Mouse (Mus musculus): ENCODE results near the gene Tcf12.

Gene Tcf12

GRCm38 (mm10) chr9:71880629-71881028 lies 231.0 kb downstream of the Tcf12 start:
- H3K9me3 ChIP-seq (ENCODE audit: low read length) = no peaks in the 10 kb centered on the region
- H3K4me1 ChIP-seq (replicated peaks; ENCODE audit: low read depth, low read length) = peaks cover 42% of the 10 kb centered on the region
- no peaks in the 10 kb centered on the region for H3K27me3 ChIP-seq (ENCODE audit: insufficient read depth, low read length)
- TF ChIP-seq POU5F1 (IDR thresholded peaks at IDR 0.05; ENCODE audit: borderline replicate concordance, low read length) = no peak
- TF ChIP-seq NANOG (IDR thresholded peaks at IDR 0.05; ENCODE audit: borderline replicate concordance, low read length) = no peak
- TF ChIP-seq CTCF (conservative IDR thresholded peaks at IDR 0.05; ENCODE audit: low read length) = no peak
- H3K4me3 ChIP-seq (replicated peaks; ENCODE audit: low read length) = no peak overlapping the region
- no peaks in the 10 kb centered on the region for H3K36me3 ChIP-seq (ENCODE audit: insufficient read depth, low read length)

DNA sequence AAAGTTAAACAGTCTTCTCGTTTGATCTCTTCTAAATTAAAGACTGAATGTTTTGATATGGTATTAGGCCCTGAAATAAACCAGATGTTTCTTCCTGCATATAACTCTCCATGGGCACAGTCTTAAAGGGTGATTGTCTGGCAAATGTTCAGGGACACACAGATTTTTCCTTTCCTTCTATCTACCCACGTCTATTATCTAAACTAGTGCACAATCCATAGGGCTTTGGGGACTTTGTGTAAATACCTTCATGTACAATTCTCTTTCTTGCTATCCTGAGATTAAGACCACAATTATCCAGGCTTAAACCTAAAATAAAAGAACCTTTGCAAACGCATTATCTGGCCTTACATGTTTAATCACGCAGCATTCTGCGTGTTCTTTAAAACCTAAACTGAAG lies 231.7 kb downstream of the Tcf12 start:
- no peaks in the 10 kb centered on the region for H3K36me3 ChIP-seq (ENCODE audit: insufficient read depth, low read length)
- H3K4me1 ChIP-seq (replicated peaks; ENCODE audit: low read depth, low read length) = peaks cover 42% of the 10 kb centered on the region
- no peak overlapping the region for H3K4me3 ChIP-seq (replicated peaks; ENCODE audit: low read length)
- H3K9me3 ChIP-seq (ENCODE audit: low read length) = no peaks in the 10 kb centered on the region
- H3K27me3 ChIP-seq (ENCODE audit: insufficient read depth, low read length) = no peaks in the 10 kb centered on the region
- TF ChIP-seq CTCF (conservative IDR thresholded peaks at IDR 0.05; ENCODE audit: low read length) (no peak), POU5F1 (IDR thresholded peaks at IDR 0.05; ENCODE audit: borderline replicate concordance, low read length) (no peak), NANOG (IDR thresholded peaks at IDR 0.05; ENCODE audit: borderline replicate concordance, low read length) (no peak)

DNA sequence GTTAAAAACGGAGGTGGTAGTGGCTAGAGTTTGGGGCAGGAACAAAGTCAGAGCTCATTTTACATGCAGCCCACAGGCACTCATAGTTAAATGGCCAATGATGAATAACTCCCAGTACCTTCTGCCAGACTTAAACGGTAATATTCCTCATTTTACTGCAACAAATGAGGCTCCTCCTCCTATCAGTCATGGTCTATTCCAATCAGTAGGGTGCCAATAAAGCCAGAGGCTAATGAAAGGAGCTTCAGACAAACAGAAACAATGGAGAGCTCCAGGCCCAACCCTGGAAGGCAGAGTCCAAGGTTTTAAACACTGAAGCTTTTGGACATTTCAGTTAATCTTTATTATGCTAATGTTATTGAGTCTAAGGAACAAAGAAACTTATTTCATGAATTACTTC lies 232.3 kb downstream of the Tcf12 start:
- TF ChIP-seq NANOG (IDR thresholded peaks at IDR 0.05; ENCODE audit: borderline replicate concordance, low read length) = peak; percentile 94
- no peak for TF ChIP-seq CTCF (conservative IDR thresholded peaks at IDR 0.05; ENCODE audit: low read length)
- TF ChIP-seq POU5F1 (IDR thresholded peaks at IDR 0.05; ENCODE audit: borderline replicate concordance, low read length) = no peak
- no peaks in the 10 kb centered on the region for H3K9me3 ChIP-seq (ENCODE audit: low read length)
- no peaks in the 10 kb centered on the region for H3K27me3 ChIP-seq (ENCODE audit: insufficient read depth, low read length)
- H3K4me1 ChIP-seq (replicated peaks; ENCODE audit: low read depth, low read length) = peaks cover 42% of the 10 kb centered on the region
- 0 out of 2 replicates have a peak, but pooled peaks cover 3% of the 10 kb centered on the region for H3K36me3 ChIP-seq (ENCODE audit: insufficient read depth, low read length)
- no peak overlapping the region for H3K4me3 ChIP-seq (replicated peaks; ENCODE audit: low read length)

DNA sequence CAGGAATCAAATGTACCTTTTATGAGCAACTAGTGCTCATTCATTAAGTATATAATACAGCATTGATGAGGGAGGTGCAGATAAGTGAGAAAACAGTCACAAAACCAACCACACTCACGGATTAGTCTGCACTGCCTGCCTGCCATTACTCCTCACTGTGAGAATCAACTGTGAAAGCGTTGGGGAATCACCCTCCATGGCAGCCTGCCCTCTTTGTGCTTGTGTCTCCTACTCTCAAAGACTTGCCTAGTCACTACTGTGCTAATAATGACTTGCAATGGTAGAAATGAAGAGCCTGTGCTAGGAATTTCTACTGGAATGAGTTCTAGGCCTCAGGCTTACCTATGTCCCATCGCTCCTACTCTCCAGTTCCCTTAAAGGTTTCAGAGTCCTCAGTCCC lies 233.8 kb downstream of the Tcf12 start:
- Histone ChIP-seq H3K9me3 (ENCODE audit: low read length) (no peaks in the 10 kb centered on the region), H3K4me3 (replicated peaks; ENCODE audit: low read length) (no peak overlapping the region)
- no peak for TF ChIP-seq CTCF (conservative IDR thresholded peaks at IDR 0.05; ENCODE audit: low read length)
- TF ChIP-seq NANOG (IDR thresholded peaks at IDR 0.05; ENCODE audit: borderline replicate concordance, low read length) = no peak
- TF ChIP-seq POU5F1 (IDR thresholded peaks at IDR 0.05; ENCODE audit: borderline replicate concordance, low read length) = no peak

GRCm38 (mm10) chr9:71874761-71875160 lies 236.9 kb downstream of the Tcf12 start:
- Histone ChIP-seq H3K4me1 (replicated peaks; ENCODE audit: low read depth, low read length) (peaks cover 31% of the 10 kb centered on the region), H3K36me3 (ENCODE audit: insufficient read depth, low read length) (0 out of 2 replicates have a peak, but pooled peaks cover 3% of the 10 kb centered on the region), H3K27me3 (ENCODE audit: insufficient read depth, low read length) (no peaks in the 10 kb centered on the region), H3K4me3 (replicated peaks; ENCODE audit: low read length) (no peak overlapping the region), H3K9me3 (ENCODE audit: low read length) (no peaks in the 10 kb centered on the region)
- TF ChIP-seq CTCF (conservative IDR thresholded peaks at IDR 0.05; ENCODE audit: low read length) (no peak), NANOG (IDR thresholded peaks at IDR 0.05; ENCODE audit: borderline replicate concordance, low read length) (no peak), POU5F1 (IDR thresholded peaks at IDR 0.05; ENCODE audit: borderline replicate concordance, low read length) (no peak)

More for the DNA sequence above, 233.8 kb downstream of the Tcf12 start:
- H3K4me1 ChIP-seq (replicated peaks; ENCODE audit: low read depth, low read length) = peaks cover 48% of the 10 kb centered on the region
- 0 out of 2 replicates have a peak, but pooled peaks cover 3% of the 10 kb centered on the region for H3K36me3 ChIP-seq (ENCODE audit: insufficient read depth, low read length)
- H3K27me3 ChIP-seq (ENCODE audit: insufficient read depth, low read length) = no peaks in the 10 kb centered on the region

- 0 out of 2 replicates have a peak, but pooled peaks cover 3% of the 10 kb centered on the region for H3K36me3 ChIP-seq (ENCODE audit: insufficient read depth, low read length)
- no peaks in the 10 kb centered on the region for H3K9me3 ChIP-seq (ENCODE audit: low read length)
- H3K27me3 ChIP-seq (ENCODE audit: insufficient read depth, low read length) = no peaks in the 10 kb centered on the region
- TF ChIP-seq NANOG (IDR thresholded peaks at IDR 0.05; ENCODE audit: borderline replicate concordance, low read length) (peak; percentile 76; the same call in 1 of the 2 replicates), CTCF (conservative IDR thresholded peaks at IDR 0.05; ENCODE audit: low read length) (no peak)
- no peak overlapping the region for H3K4me3 ChIP-seq (replicated peaks; ENCODE audit: low read length)
- H3K4me1 ChIP-seq (replicated peaks; ENCODE audit: low read depth, low read length) = peaks cover 28% of the 10 kb centered on the region
Measured at GRCm38 (mm10) chr9:71874035-71874572, 237.6 kb downstream of the Tcf12 start.

- Histone ChIP-seq H3K27me3 (ENCODE audit: insufficient read depth, low read length) (no peaks in the 10 kb centered on the region), H3K36me3 (ENCODE audit: insufficient read depth, low read length) (peaks cover 2% of the 10 kb centered on the region; the same call in 1 of the 2 replicates), H3K4me1 (replicated peaks; ENCODE audit: low read depth, low read length) (peaks cover 8% of the 10 kb centered on the region), H3K9me3 (ENCODE audit: low read length) (no peaks in the 10 kb centered on the region), H3K4me3 (replicated peaks; ENCODE audit: low read length) (no peak overlapping the region)
- TF ChIP-seq NANOG (IDR thresholded peaks at IDR 0.05; ENCODE audit: borderline replicate concordance, low read length) (no peak), POU5F1 (IDR thresholded peaks at IDR 0.05; ENCODE audit: borderline replicate concordance, low read length) (no peak), CTCF (conservative IDR thresholded peaks at IDR 0.05; ENCODE audit: low read length) (no peak)
Measured at GRCm38 (mm10) chr9:71863338-71863737, 248.3 kb downstream of the Tcf12 start.

- TF ChIP-seq NANOG (IDR thresholded peaks at IDR 0.05; ENCODE audit: borderline replicate concordance, low read length) = no peak
- no peak for TF ChIP-seq CTCF (conservative IDR thresholded peaks at IDR 0.05; ENCODE audit: low read length)
- TF ChIP-seq POU5F1 (IDR thresholded peaks at IDR 0.05; ENCODE audit: borderline replicate concordance, low read length) = no peak
- H3K27me3 ChIP-seq (ENCODE audit: insufficient read depth, low read length) = no peaks in the 10 kb centered on the region
- H3K9me3 ChIP-seq (ENCODE audit: low read length) = no peaks in the 10 kb centered on the region
- peaks cover 3% of the 10 kb centered on the region; the same call in 1 of the 2 replicates for H3K36me3 ChIP-seq (ENCODE audit: insufficient read depth, low read length)
- H3K4me1 ChIP-seq (replicated peaks; ENCODE audit: low read depth, low read length) = peaks cover 8% of the 10 kb centered on the region
- H3K4me3 ChIP-seq (replicated peaks; ENCODE audit: low read length) = no peak overlapping the region
Measured at GRCm38 (mm10) chr9:71861629-71862028, 250.0 kb downstream of the Tcf12 start.

GRCm38 (mm10) chr9:71857926-71858325 lies 253.7 kb downstream of the Tcf12 start:
- Histone ChIP-seq H3K27me3 (ENCODE audit: insufficient read depth, low read length) (no peaks in the 10 kb centered on the region), H3K4me1 (replicated peaks; ENCODE audit: low read depth, low read length) (peaks cover 8% of the 10 kb centered on the region)
- no peak for TF ChIP-seq POU5F1 (IDR thresholded peaks at IDR 0.05; ENCODE audit: borderline replicate concordance, low read length)
- TF ChIP-seq CTCF (conservative IDR thresholded peaks at IDR 0.05; ENCODE audit: low read length) = no peak
- TF ChIP-seq NANOG (IDR thresholded peaks at IDR 0.05; ENCODE audit: borderline replicate concordance, low read length) = no peak

More at GRCm38 (mm10) chr9:71857926-71858325, 253.7 kb downstream of the Tcf12 start:
- H3K4me3 ChIP-seq (replicated peaks; ENCODE audit: low read length) = no peak overlapping the region
- H3K9me3 ChIP-seq (ENCODE audit: low read length) = no peaks in the 10 kb centered on the region
- H3K36me3 ChIP-seq (ENCODE audit: insufficient read depth, low read length) = peaks cover 16% of the 10 kb centered on the region

Data from E14TG2a.4 (cell line).